Mouse (Mus musculus) monocyte, adult 5-6 weeks (primary cell): Measurements from ENCODE around the gene Lpar1. TPM values are rescaled to one million over a fixed set of nuclear protein-coding genes. Genes with fewer than 3 reads are reported as not detected.
"Not testable (repeated sequence)": the region's sequence is repeated elsewhere in the genome, so short reads cannot be mapped to it uniquely, and the experiment has no call there.

Source experiments
- ATAC-seq: fragments of 153-309, 156-312 bp; replicated peaks from 2 replicates; pipeline ENCODE4 v1.8.0; 2017; ENCODE audit warnings: mild to moderate bottlenecking; ENCODE audit not compliant: low TSS enrichment, insufficient number of reproducible peaks, severe bottlenecking, poor library complexity, low FRiP score
- total RNA-seq: library from RNA; stranded (forward); fragments of 200-1000, 200-491, 200-594 nt; gene quantifications from 3 replicates; pipeline ENCODE4 v1.2.3, GENCODE M21; 2017

Gene Lpar1
- total RNA-seq, 1 experiment from 2014 or later, result 0.19 TPM

DNA sequence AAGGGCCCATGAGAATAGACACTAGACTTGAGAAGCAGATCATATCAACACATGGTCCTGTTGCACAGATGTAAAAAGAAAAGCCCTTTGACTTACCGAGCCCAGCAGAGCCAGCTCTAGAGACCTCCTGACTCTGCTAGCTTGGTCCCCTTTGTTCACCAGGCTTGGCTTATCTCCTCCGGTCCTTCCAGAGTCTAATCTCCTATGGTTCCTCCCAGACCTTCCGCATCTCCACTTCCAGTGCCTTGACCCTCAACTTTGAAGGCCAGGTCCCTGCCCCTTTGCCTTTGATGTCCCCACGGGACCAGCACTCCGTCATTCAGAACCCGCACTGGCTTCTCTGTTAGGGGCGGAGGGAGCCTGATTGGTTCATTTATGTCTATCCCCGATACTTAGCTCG is 6.0 kb downstream of the Lpar1 start:
- no peak for ATAC-seq

DNA sequence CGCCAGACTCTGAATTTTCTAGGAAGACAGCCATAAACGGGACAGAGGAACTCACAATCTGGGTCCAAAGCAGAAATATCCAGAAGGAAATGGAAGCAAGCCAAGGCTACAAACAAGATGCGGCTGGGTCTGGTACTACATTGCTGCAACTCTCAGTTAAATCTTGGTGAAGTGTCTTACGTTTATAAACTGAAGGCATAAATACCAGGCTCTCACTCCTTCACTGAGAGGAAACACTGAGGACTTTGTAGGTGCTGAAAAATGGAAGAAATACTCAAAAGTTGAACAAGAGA is 6.5 kb downstream of the Lpar1 start:
- no peak for ATAC-seq

DNA sequence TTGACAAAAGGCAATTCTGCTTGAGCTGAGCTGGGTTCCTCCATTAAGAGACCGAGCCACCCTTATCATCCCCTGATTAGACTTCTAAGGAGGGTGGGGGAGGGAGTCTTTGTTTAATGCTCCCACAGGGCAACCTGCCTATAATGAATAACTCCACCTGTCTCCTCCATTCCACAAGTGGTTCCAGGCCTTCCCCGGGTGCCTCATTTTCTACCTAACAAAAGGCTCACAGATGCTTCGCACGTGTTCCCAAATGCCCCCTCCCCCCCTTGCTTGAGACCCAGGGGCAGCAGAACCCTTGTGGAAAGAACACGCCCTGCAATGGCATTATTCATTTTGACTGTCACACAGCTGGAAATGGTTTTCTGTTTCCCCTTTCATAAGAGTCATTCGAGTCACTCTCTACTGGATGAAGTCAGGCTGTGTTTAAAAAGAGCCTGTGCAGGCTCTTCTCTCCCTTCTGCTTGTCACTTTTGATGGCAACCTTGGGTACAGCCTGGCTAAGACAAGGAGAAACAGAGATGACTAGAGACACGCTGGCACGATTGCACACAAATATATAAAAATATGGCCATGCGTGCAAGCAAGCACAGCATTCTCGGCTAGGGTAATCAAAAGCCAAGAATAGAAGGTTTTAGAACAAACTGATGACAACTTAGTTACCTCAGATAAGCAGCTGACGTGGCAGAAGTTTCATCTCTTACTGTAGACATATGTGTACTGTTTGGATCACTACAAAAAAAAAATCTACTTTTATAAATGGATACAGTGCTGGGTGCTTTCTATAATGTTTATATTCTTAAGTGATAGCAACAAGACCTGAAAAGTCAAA is 7.0 kb downstream of the Lpar1 start:
- ATAC-seq, result no peak

DNA sequence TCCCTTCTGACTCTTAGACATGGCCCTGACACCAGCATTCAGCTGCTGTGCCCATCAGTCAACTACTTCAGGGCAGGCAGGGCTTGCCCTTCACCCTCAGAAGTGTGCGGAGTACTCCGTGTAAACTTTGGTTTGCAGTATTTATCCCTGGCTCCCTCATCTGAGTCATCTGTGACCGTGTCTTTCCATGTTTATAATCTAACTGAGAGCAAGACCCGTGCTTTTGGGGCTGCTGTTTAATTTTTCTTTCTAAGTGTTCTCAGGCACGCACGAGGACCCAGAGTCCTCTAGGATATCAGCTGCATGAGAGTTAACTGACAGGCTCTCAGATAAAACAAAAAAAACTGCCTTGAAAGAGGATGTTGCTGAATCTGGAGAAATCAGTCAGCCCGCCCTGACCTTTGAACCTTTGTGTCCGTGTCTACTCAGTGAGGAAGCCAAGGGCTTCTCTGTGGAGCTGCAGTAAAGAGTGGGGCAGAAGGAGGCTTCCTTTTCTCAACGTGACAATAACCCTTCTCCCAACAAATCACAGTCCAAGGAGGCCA is 7.7 kb downstream of the Lpar1 start:
- ATAC-seq, result no peak

DNA sequence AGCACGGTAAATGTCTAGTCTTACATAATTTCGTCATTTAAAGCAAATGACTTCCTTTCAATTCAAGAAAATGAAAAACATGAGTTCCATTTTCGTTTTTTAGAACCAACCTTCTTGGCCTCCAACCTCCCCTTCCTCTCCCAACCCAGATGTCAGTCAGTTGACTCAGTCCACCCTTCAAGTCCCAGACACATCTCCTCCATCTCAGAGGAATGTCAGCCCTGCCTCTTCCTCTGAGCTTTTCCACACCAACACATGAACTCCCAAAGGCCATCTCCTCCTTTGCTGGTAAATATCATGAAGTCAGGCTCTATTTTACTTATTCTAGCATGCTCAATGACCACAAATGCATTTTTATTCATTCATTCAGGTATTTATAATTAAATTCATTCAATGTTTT is 10.5 kb downstream of the Lpar1 start:
- no peak for ATAC-seq

DNA sequence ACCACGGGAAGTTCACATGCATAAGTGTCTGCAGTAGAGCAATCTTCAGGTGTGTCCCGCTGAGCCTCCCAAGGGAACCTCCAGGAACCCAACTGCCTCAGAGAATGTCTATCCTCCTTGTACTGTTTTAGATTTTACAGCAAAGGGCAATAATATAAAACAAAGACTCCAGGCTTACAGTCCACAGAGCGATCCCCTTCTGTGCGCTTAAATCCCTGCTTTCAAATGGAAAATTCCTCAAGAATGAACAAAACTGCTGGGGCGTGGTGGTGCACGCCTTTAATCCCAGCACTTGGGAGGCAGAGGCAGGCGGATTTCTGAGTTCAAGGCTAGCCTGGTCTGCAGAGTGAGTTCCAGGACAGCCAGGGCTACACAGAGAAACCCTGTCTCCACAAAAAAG is 11.0 kb downstream of the Lpar1 start:
- ATAC-seq, result not testable (repeated sequence)

DNA sequence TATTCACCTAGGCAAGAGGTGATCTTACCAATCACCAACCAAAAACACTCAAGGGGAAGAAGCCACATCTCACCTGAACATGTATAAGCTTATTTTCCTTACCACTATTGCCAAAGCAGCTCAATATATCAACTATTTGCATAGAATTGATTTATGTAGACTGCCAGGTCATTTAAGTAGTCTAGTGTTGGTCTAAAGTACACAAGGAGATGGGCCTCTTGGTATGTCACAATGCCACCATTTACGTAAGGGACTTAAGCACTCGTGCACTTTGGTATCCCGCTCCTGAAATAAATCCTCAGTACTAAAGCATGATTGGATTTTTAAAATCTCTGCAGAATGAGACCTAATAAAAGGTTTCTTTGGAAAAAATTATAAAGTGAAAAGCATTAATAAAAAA is 12.9 kb downstream of the Lpar1 start:
- ATAC-seq, result no peak

DNA sequence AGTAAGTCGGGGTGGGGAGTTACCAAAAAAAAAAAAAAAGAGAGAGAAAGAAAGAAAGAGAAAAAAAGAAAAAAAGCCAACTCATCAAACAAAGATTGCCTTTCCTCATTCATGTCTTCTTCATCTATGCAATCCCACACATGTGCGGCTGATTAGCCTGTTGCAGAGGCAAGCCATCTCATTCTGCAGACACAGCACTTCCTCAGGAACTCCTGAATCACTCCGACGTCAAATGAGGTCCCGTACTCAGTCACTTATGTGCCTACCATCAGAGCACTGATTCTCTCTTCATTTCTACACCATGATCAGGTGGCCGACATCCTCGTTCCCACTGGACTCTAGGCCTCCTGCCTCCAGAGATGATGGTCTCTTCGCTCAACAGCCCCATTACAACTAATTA is 13.3 kb downstream of the Lpar1 start:
- no peak for ATAC-seq

DNA sequence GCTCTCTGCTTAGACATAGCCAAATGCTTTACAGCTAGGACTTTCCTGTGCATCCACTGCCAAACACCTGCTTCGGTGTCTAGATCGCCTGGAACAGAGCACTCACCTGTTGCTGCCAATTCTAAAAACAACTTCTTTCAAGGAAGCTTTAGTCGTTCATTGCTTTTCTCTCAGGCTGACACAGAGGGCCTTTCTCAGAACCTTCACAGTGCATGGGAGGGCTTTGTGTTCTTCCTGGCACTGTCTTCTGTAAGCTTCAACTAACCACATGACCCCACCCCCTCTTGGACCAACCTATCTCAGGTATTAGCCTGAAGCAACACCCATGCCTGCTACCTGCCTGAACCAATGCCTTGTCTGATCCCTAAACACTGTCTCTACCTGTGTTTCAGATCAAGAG is 15.0 kb downstream of the Lpar1 start:
- no peak for ATAC-seq

DNA sequence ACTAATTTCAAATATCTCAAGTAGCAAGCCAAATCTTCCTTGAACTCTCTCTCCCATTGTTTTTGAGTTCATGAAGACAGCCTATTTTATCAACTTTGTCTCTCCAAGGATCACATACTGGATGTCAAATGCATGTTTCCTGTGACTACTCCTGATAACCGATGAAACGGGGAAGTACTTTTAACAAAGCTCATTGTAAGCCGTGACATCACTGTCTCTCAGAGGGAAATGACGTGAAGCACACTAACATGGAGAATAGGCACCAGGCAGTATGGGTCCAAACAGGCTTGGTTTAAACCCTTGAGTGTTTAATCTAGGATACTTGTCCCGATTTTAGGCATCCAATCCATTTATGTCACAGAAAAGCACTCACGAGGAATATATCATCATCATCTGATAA is 17.9 kb downstream of the Lpar1 start:
- no peak for ATAC-seq

DNA sequence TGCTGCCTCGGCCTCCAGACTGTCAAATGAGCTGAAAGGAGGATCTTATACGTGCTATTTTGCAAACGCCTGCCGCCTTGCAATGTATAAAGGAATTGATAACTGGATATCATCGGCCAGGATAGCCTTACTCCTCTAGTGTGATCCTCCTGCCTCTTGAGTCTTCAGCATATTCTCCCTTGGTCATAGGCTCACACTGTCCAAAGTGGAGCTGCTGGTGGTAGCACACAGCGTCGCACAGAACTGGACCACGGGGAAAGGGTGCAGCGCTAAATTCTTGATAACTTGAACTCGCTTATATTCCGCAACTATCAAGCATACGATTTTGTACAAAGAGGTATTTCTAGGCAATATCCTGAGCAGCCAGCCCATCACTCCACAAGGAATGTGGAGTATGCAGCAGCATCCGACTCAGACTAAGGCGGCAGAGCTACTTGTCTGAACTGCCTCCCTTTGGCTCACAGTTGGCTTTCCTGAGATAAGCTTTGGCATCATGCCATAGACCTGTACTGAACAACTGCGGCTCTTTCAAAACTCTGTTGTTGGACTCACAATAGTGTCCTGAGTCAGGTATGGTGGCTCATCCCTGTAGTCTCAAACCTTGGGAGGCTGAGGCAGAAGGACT is 18.9 kb downstream of the Lpar1 start:
- no peak for ATAC-seq

DNA sequence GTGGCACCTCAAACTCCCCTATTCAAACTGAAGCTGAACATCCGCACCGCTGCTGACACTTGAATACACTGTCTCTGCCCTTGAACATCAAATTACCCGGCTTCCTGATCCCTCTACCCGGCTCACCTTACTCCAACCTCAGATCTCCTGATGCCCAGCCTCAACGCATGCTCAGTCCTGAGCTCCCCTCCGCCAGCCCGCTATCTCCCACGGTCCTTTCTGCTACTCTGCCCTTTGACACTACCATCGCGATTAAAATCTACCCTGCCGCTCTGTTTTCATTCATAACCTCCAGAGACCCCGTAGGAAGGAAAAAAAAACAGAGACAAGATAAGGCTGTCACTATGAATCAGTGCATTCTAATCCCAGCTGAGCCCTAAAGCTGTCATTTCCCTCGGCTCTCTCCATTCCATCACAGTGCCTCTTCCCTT is 19.5 kb downstream of the Lpar1 start:
- ATAC-seq, result no peak

DNA sequence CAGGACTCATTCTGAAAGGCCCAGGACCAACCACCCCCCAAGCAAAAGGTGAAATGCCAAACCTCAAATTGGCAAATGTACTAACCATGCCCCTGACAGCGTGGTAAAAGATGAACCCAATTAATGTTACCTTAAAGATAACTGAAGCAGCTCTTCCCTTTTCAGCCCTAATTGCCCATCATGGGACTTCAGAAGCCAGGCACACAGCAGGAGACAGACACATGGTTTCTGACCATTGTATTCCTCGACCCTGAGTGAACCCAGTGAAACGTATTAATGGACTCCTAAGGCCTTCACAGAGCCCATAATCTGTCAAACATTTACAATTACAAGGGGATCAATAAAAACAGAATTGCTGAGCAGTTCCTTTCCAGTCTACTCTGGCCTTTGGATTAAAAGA is 20.2 kb downstream of the Lpar1 start:
- ATAC-seq, result no peak

DNA sequence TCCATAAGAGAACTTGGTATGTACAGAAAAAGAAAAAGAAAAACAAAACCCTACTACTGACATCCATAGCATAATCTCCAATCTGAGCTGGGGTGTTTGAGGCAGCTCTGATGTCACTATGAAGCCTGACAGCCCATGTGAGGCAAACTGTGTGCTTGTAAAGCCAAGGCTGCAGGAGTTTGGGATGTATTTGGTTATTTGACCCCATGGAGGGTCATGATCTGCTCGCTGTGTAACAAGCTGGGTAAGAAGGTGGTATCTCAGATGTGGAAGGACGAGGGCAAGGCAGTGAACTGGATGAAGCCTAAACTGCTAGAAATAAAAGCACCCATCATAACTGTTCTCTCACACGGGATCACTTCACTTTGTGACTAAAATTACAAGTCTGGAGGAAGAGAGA is 21.4 kb downstream of the Lpar1 start:
- no peak for ATAC-seq

DNA sequence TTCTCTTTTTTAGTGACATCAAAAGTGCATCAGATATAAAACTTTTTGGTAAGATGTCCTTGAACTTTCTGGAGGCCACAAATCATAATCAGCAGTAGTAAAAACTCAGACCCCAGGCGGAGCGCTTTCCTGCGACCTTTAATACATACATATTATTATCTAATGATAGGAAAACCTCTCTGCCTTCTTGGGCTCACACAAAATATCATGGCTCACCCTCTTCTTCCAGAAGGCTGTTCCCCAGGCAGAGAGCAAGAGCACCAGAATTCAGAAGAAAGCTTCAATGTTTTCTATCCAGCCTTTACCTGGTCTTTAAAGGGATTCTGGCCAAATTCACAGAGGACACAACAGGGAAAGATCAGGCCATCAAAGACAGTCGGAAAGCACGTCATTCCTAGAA is 23.0 kb downstream of the Lpar1 start:
- ATAC-seq, result no peak

DNA sequence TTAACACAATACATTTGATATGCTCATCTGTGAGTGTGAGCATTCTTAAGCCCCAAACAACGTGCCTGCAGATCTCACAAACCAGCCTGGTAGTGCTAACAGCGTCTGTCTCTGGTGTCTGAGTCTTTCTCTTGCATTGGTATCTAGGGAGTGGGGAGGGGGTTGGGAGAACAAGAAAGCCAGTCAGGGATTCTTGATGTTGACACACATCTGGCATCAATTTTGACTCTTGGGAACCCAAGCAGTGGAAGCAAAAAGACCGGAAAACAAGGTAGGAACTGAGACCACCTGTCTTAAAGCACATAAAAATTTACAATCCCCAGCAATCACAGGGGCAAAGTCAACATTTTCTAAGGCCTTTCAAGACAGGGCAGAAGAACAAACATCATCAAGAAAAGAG is 23.4 kb downstream of the Lpar1 start:
- no peak for ATAC-seq

DNA sequence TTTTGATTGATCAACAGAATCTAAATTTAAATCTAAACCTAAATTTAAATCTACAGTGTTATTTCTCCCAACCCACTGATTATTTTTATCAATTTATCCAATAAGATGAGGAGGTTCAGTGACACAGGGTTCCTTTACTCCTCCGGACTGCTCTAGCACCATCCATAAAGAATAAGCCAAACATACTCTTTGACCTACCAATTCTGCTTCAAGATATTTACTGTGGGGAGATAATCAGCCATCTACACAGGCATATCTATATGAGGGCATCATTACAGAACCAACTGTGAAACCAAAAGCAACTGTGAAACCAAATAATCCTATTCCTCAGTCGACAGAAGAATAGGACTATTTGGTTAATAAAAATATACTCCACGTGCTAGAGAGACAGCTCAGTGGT is 25.8 kb downstream of the Lpar1 start:
- no peak for ATAC-seq

DNA sequence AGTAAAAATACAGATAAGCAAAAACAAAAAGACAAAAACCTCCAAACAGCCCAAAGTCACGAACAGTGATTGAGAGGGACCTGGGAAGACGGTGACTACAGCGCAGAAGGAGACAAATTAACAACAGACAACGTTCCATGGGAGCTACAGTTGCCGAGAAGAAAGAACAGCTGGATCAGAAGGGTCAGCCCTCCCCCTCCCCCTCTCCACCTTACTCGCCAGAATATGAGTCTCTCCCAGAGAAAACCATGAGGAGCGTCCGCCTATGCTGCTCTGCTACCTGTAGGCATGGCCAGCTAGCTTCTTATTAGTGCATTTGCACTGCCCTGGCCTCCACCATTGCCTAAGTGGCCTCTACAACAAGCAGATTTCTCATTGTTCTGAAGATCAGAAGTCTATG is 32.6 kb downstream of the Lpar1 start:
- ATAC-seq, result no peak

DNA sequence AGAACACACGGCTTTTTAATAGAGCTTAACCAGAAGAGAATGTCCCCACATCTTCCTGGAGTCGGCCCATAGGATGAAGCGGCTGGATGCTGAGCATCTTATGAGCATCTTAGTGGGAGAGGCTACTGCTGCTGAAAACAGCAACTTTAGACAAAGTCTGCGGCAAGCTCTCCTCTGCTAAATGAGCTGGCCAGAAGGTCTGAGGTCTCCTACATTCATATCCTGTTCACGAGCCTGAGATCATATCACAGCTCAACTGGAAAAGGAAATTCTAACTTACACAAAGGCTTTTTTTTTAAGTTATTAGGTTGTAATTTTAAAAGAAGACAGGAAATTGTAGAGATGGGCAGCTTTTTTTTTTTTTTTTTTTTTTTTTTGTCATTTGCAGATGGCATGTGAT is 33.2 kb downstream of the Lpar1 start:
- ATAC-seq, result no peak

DNA sequence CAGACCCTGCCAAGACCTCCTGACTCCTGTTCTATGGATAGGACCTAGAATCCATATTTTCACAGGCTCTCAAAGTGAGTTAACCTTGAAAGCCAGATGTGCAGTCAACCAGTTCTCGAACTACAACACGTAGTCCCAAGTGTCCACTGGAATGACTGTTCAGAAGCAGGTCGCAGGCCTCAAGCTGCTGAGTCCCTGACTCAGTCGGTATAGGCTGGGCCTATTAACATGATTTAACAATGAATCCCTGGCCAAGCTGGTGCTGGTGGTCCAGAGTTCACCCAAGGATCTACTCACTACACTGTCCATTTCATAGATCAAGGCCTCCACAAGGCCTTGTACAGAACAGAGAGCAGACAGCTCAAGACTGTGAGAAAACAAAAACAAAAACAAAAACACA is 33.8 kb downstream of the Lpar1 start:
- ATAC-seq, result no peak
